Mouse (Mus musculus) brain, adult 2 months (tissue): ENCODE measurements around the gene Tmem141.

Source experiments
- DNase-seq: peaks from one replicate; pipeline ENCODE4 v3.0.0; 2011; ENCODE audit warnings: low read depth, low spot score

The Tmem141 gene

GRCm38 (mm10) chr2:25577951-25578795 lies 43.6 kb downstream of the Tmem141 start:
- no peak for DNase-seq

- peak; percentile 66 for DNase-seq
Measured at GRCm38 (mm10) chr2:25576965-25577891, 44.6 kb downstream of the Tmem141 start.

GRCm38 (mm10) chr2:25576028-25576850 lies 45.6 kb downstream of the Tmem141 start:
- DNase-seq = peak; percentile 85

- peak; percentile 31 for DNase-seq
Measured at GRCm38 (mm10) chr2:25575432-25576027, 46.3 kb downstream of the Tmem141 start.

GRCm38 (mm10) chr2:25574579-25575431 lies 47.0 kb downstream of the Tmem141 start, which contains the start of the genes Mamdc4 and Phpt1:
TSS of gene Mamdc4 (minus strand) at chr2:25574845.
TSS of gene Phpt1 (minus strand) at chr2:25575224.
- peak; percentile 100 for DNase-seq

- DNase-seq = no peak
Measured at GRCm38 (mm10) chr2:25574136-25574535, 47.7 kb downstream of the Tmem141 start.

- no peak for DNase-seq
Measured at GRCm38 (mm10) chr2:25573068-25573467, 48.7 kb downstream of the Tmem141 start.

- no peak for DNase-seq
Measured at GRCm38 (mm10) chr2:25571221-25571620, 50.6 kb downstream of the Tmem141 start.
